Mouse (Mus musculus) MEL (cell line): ENCODE measurements around the gene Hexdc. TPM values are rescaled to one million over a fixed set of nuclear protein-coding genes. Genes with fewer than 3 reads are reported as not detected.

Experiments used
- DNase-seq: peaks from one replicate; pipeline ENCODE4 v3.0.0; 2011; ENCODE audit warnings: low read depth, low spot score
- H3K27ac ChIP-seq: 2 replicates; pipeline ENCODE4 v1.5.1; 2012; ENCODE audit warnings: low read depth, mild to moderate bottlenecking, control low read depth, low read length, moderate library complexity; ENCODE audit not compliant: control insufficient read depth
- H3K27me3 ChIP-seq, 2 experiments: fragments of 150-350 bp in 1 of 2; sonication (generic) in 1 of 2; 2 replicates each; pipeline ENCODE4 v1.6.1; 2012; ENCODE audit warnings: low read length in 2 of 2, mild to moderate bottlenecking in 2 of 2, improper control_type of control experiment in 1 of 2, moderate library complexity in 1 of 2; ENCODE audit not compliant: insufficient read depth in 2 of 2, control insufficient read depth in 1 of 2
- H3K36me3 ChIP-seq, 2 experiments: 2 replicates each; pipeline ENCODE4 v1.6.1; 2012 to 2014; ENCODE audit warnings: low read length in 2 of 2, improper control_type of control experiment in 1 of 2, inconsistent platforms in 1 of 2, mild to moderate bottlenecking in 1 of 2; ENCODE audit not compliant: insufficient read depth in 2 of 2, control insufficient read depth in 1 of 2
- H3K4me1 ChIP-seq, 2 experiments: fragments of 150-350 bp in 1 of 2; sonication (generic) in 1 of 2; 2 replicates each; pipeline ENCODE4 v1.6.1; 2012; ENCODE audit warnings: low read length in 2 of 2, improper control_type of control experiment in 1 of 2, mild to moderate bottlenecking in 1 of 2; ENCODE audit not compliant: insufficient read depth in 2 of 2, control insufficient read depth in 1 of 2
- H3K4me3 ChIP-seq, 2 experiments: fragments of 150-350 bp in 1 of 2; sonication (generic) in 1 of 2; 2 replicates each; pipeline ENCODE4 v1.5.1; 2012; ENCODE audit warnings: low read depth in 2 of 2, low read length in 2 of 2, mild to moderate bottlenecking in 2 of 2, moderate library complexity in 2 of 2, control low read depth in 1 of 2, improper control_type of control experiment in 1 of 2; ENCODE audit not compliant: control insufficient read depth in 1 of 2, insufficient read depth in 1 of 2
- H3K79me2 ChIP-seq: 2 replicates; pipeline ENCODE4 v1.6.1; 2012; ENCODE audit warnings: mild to moderate bottlenecking, low read length, moderate library complexity; ENCODE audit not compliant: control insufficient read depth, poor library complexity, insufficient read depth
- H3K9ac ChIP-seq: 2 replicates; pipeline ENCODE4 v1.6.1; 2012; ENCODE audit warnings: low read depth, mild to moderate bottlenecking, control low read depth, low read length, moderate library complexity; ENCODE audit not compliant: control insufficient read depth, poor library complexity, severe bottlenecking
- H3K9me3 ChIP-seq: fragments of 150-350 bp; sonication (generic); replicated peaks from 2 replicates; pipeline ENCODE4 v1.6.1; 2012; ENCODE audit warnings: mild to moderate bottlenecking, low read length, improper control_type of control experiment, moderate library complexity; ENCODE audit not compliant: insufficient read depth
- EP300 ChIP-seq, 2 experiments: IDR thresholded peaks; 2 replicates each; pipeline ENCODE4 v1.6.1; 2011; ENCODE audit warnings: improper control_type of control experiment in 2 of 2, low read length in 2 of 2, low read depth in 1 of 2, mild to moderate bottlenecking in 1 of 2
- ETS1 ChIP-seq: IDR thresholded peaks from 2 replicates; pipeline ENCODE4 v1.6.1; 2012; ENCODE audit warnings: low read depth, mild to moderate bottlenecking, inconsistent platforms, low read length, improper control_type of control experiment, moderate library complexity
- GABPA ChIP-seq: IDR thresholded peaks from 2 replicates; pipeline ENCODE4 v1.6.1; 2012; ENCODE audit warnings: low read depth, mild to moderate bottlenecking, inconsistent platforms, low read length, improper control_type of control experiment, moderate library complexity
- GATA1 ChIP-seq: IDR thresholded peaks from 2 replicates; pipeline ENCODE4 v1.6.1; 2011; ENCODE audit warnings: low read depth, low read length, improper control_type of control experiment
- KAT2A ChIP-seq: conservative IDR thresholded peaks from 2 replicates; pipeline ENCODE4 v1.6.1; 2012; ENCODE audit warnings: low read depth, low read length, improper control_type of control experiment, inconsistent platforms
- MAZ ChIP-seq: IDR thresholded peaks from 2 replicates; pipeline ENCODE4 v1.6.1; 2012; ENCODE audit warnings: low read depth, mild to moderate bottlenecking, inconsistent platforms, low read length, improper control_type of control experiment
- MYB ChIP-seq: IDR thresholded peaks from 2 replicates; pipeline ENCODE4 v1.6.1; 2011; ENCODE audit warnings: mild to moderate bottlenecking, low read depth, low read length, improper control_type of control experiment
- MYC ChIP-seq: IDR thresholded peaks from 2 replicates; pipeline ENCODE4 v1.6.1; 2011; ENCODE audit warnings: low read depth, mild to moderate bottlenecking, low read length, improper control_type of control experiment, moderate library complexity
- NELFE ChIP-seq: IDR thresholded peaks from 2 replicates; pipeline ENCODE4 v1.6.1; 2011; ENCODE audit warnings: low read depth, low read length, improper control_type of control experiment
- RAD21 ChIP-seq: IDR thresholded peaks from 2 replicates; pipeline ENCODE4 v1.6.1; 2011; ENCODE audit warnings: mild to moderate bottlenecking, low read depth, low read length, improper control_type of control experiment
- SIN3A ChIP-seq: IDR thresholded peaks from 2 replicates; pipeline ENCODE4 v1.6.1; 2012; ENCODE audit warnings: low read length, improper control_type of control experiment, inconsistent platforms
- TAL1 ChIP-seq: IDR thresholded peaks from 2 replicates; pipeline ENCODE4 v1.6.1; 2012; ENCODE audit warnings: mild to moderate bottlenecking, inconsistent platforms, low read length, moderate library complexity, mixed read lengths
- TCF12 ChIP-seq: IDR thresholded peaks from 2 replicates; pipeline ENCODE4 v1.6.1; 2014; ENCODE audit warnings: low read depth, mild to moderate bottlenecking, inconsistent platforms, low read length, improper control_type of control experiment, moderate library complexity
- USF2 ChIP-seq, 2 experiments: IDR thresholded peaks; 2 replicates each; pipeline ENCODE4 v1.6.1; 2011 to 2012; ENCODE audit warnings: improper control_type of control experiment in 2 of 2, low read length in 2 of 2, borderline replicate concordance in 1 of 2, inconsistent platforms in 1 of 2, low read depth in 1 of 2, mild to moderate bottlenecking in 1 of 2; ENCODE audit not compliant: insufficient read depth in 1 of 2
- ZKSCAN1 ChIP-seq: IDR thresholded peaks from 2 replicates; pipeline ENCODE4 v1.6.1; 2012; ENCODE audit warnings: low read depth, mild to moderate bottlenecking, inconsistent platforms, low read length, improper control_type of control experiment, moderate library complexity
- ZMIZ1 ChIP-seq: IDR thresholded peaks from 2 replicates; pipeline ENCODE4 v1.6.1; 2012; ENCODE audit warnings: low read depth, mild to moderate bottlenecking, inconsistent platforms, low read length, improper control_type of control experiment, moderate library complexity
- polyA plus RNA-seq, 2 experiments: library from polyadenylated mRNA; stranded (reverse) in 1 of 2; unstranded in 1 of 2; fragments of >175 nt in 1 of 2; fragments of >200 nt in 1 of 2; gene quantifications; 2 replicates each; pipeline versions ENCODE4 v1.2.1 to v1.2.4; 2012; ENCODE audit warnings: low replicate concordance in 2 of 2, low read depth in 1 of 2; ENCODE audit not compliant: insufficient read length in 2 of 2, insufficient read depth in 1 of 2, missing spikeins in 1 of 2
- total RNA-seq: library from RNA; depleted of rRNA; stranded (reverse); fragments of 300-350 nt; gene quantifications from 2 replicates; pipeline ENCODE4 v1.2.3, GENCODE M21; 2012

Hexdc gene
- total and polyA plus RNA-seq, 3 experiments: 7.1 to 9.0 TPM; not detected in 1

DNA sequence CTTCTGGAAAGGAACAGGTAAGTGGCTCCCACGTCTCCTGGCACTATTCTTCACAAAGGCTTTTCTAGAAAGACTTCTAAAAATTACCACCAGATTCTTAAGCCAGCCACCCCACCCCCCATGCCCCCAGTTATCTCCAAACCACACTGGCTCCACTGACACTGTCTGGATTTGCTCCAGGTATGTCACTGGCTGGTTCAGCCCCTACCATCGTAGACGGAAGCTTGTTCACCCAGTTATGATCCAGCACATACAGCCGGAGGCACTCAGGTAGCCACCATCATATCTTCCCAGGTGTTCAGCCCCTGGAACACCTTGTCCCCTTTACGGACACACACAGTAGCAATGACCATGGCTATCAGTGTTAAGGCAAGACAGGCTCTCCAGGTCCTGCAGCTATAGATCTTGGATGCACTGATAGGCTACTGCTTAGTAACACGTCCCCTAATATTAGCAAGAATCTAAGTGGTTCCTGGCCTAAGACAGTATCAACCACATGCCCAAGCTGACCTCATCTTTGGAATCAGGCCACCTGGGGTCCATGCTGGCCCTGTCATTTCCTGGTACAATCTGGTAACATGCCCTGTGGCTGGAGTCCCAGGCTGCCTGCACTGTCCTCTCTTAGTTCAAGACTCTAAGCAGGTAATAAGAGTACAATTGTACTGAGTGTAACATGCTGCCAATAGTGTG is 17.2 kb downstream of the Hexdc start:
- DNase-seq: peak; percentile 52
- H3K27me3 ChIP-seq: no peaks in the 10 kb centered on the region
- H3K36me3 ChIP-seq: peaks cover 2 to 6% of the 10 kb centered on the region in 2 experiments; a peak in 3 of 4 replicates
- no peaks in the 10 kb centered on the region for H3K9me3 ChIP-seq
- H3K4me1 ChIP-seq: peaks cover 3 to 5% of the 10 kb centered on the region in 2 experiments; a peak in 2 of 4 replicates
- H3K79me2 ChIP-seq: no peaks in the 10 kb centered on the region
- H3K27ac ChIP-seq: no peak overlapping the region
- no peak overlapping the region for H3K4me3 ChIP-seq
- H3K9ac ChIP-seq: no peak overlapping the region
- TF ChIP-seq GATA1 (peak; percentile 37; the same call in 1 of the 2 replicates), KAT2A (no peak), ETS1 (0 out of 2 replicates have a peak, but pooled peaks have one; percentile 8), RAD21 (no peak), EP300 (IDR thresholded peaks at IDR 0.05; ENCODE audit: low read depth in 1 of 2, low read length in 2 of 2) (peak in 1 of 2 experiments; percentile 42; a peak in 1 of 4 replicates)

GRCm38 (mm10) chr11:121228129-121229017 is 24.1 kb downstream of the Hexdc start:
- Histone ChIP-seq H3K9me3 (no peaks in the 10 kb centered on the region), H3K27me3 (no peaks in the 10 kb centered on the region), H3K79me2 (peaks cover 14% of the 10 kb centered on the region), H3K4me3 (peak overlapping the region; percentile 89 to 99), H3K36me3 (peaks cover 2 to 29% of the 10 kb centered on the region in 2 experiments; a peak in 3 of 4 replicates), H3K4me1 (peaks cover 25 to 27% of the 10 kb centered on the region in 2 experiments), H3K9ac (peak overlapping the region; percentile 87), H3K27ac (peak overlapping the region; percentile 86)
- TF ChIP-seq TAL1: no peak
- TF ChIP-seq MAZ: no peak
- TF ChIP-seq ETS1: no peak
- no peak for TF ChIP-seq EP300 (IDR thresholded peaks at IDR 0.05; ENCODE audit: low read depth in 1 of 2, low read length in 2 of 2)
- TF ChIP-seq GABPA: no peak
- no peak for TF ChIP-seq USF2 (IDR thresholded peaks at IDR 0.05; ENCODE audit: borderline replicate concordance in 1 of 2, insufficient read depth in 1 of 2, low read depth in 1 of 2, low read length in 2 of 2)
- no peak for TF ChIP-seq ZKSCAN1
- TF ChIP-seq ZMIZ1: no peak
- no peak for TF ChIP-seq TCF12
- no peak for TF ChIP-seq MYB
- no peak for TF ChIP-seq SIN3A
- no peak for TF ChIP-seq NELFE
- TF ChIP-seq MYC: no peak
- DNase-seq: peak; percentile 83
